Mouse (Mus musculus) spleen, postnatal 0 days (tissue): ENCODE data around the gene Tekt3. TPM values are rescaled to one million over a fixed set of nuclear protein-coding genes. Genes with fewer than 3 reads are reported as not detected.

ENCODE experiments used
- polyA plus RNA-seq: library from polyadenylated mRNA; unstranded; fragments of >200 nt; fragmentation: Nextera tagmentation; extraction: Ambion mirVana; gene quantifications from 2 replicates; pipeline ENCODE4 v1.2.1, GENCODE M21; 2015

Tekt3 gene
- polyA plus RNA-seq: 0.07 TPM in 1 of 2 replicates, not detected in the other

GRCm38 (mm10) chr11:63061446-63061845 is at the start of gene Tekt3:
Gene Tekt3, plus strand, starts transcription at chr11:63061654.

GRCm38 (mm10) chr11:63128784-63129183 is 67.3 kb downstream of the Tekt3 start, which contains the start of gene Pmp22:
Gene Pmp22, plus strand, starts transcription at chr11:63128982.

Other genes with a start within 250 kb of the Tekt3 start
- gene Trim16, start 241.4 kb upstream of the Tekt3 start, polyA plus RNA-seq: 2.7 and 3.0 TPM in 2 replicates
- gene Fbxw10, start 214.6 kb upstream of the Tekt3 start, polyA plus RNA-seq: 0.29 and 0.41 TPM in 2 replicates
- 30.9 and 37.4 TPM in 2 replicates for gene Tvp23b, start 182.2 kb upstream of the Tekt3 start, polyA plus RNA-seq
- not detected in 2 replicates for gene Cdrt4, start 110.5 kb upstream of the Tekt3 start, polyA plus RNA-seq
- gene Pmp22, start 67.3 kb downstream of the Tekt3 start, polyA plus RNA-seq: 37.9 and 46.5 TPM in 2 replicates